Mouse (Mus musculus) heart, postnatal 0 days (tissue): ENCODE measurements around the gene Wfs1. TPM values are rescaled to one million over a fixed set of nuclear protein-coding genes. Genes with fewer than 3 reads are reported as not detected.

ENCODE experiments used
- ATAC-seq: fragments of 200-750 bp; cut with Nextera tagmentation; 2 replicates; pipeline ENCODE4 v1.8.0; 2017; ENCODE audit warnings: low read depth, moderate number of reproducible peaks, moderate library complexity; ENCODE audit not compliant: insufficient read depth
- DNase-seq: peaks from one replicate; pipeline ENCODE4 v3.0.0-alpha.2; 2016; ENCODE audit warnings: low spot score
- H3K27ac ChIP-seq: fragments of 300-500 bp; sonication (generic); 2 replicates; pipeline ENCODE4 v1.5.1; 2014; ENCODE audit warnings: low read depth, mild to moderate bottlenecking
- H3K27me3 ChIP-seq: fragments of 300-500 bp; sonication (generic); 2 replicates; pipeline ENCODE4 v1.6.1; 2014; ENCODE audit warnings: low read length, mixed read lengths; ENCODE audit not compliant: control insufficient read depth, insufficient read depth
- H3K36me3 ChIP-seq: fragments of 300-500 bp; sonication (generic); replicated peaks from 2 replicates; pipeline ENCODE4 v1.6.1; 2014; ENCODE audit warnings: low read length, mixed read lengths; ENCODE audit not compliant: control insufficient read depth, insufficient read depth
- H3K4me1 ChIP-seq: fragments of 300-500 bp; sonication (generic); 2 replicates; pipeline ENCODE4 v1.6.1; 2014; ENCODE audit warnings: antibody characterized with exemption; ENCODE audit not compliant: control insufficient read depth, insufficient read depth
- H3K4me2 ChIP-seq: fragments of 300-500 bp; sonication (generic); 2 replicates; pipeline ENCODE4 v1.6.1; 2014; ENCODE audit warnings: low read depth, mild to moderate bottlenecking, low read length, moderate library complexity
- H3K4me3 ChIP-seq: fragments of 300-500 bp; sonication (generic); 2 replicates; pipeline ENCODE4 v1.5.1; 2014; ENCODE audit warnings: low read depth, low read length
- H3K9ac ChIP-seq: fragments of 300-500 bp; sonication (generic); replicated peaks from 2 replicates; pipeline ENCODE4 v1.6.1; 2014; ENCODE audit warnings: low read depth, low read length, mixed read lengths
- H3K9me3 ChIP-seq: fragments of 300-500 bp; sonication (generic); replicated peaks from 2 replicates; pipeline ENCODE4 v1.6.1; 2016; ENCODE audit warnings: low read length; ENCODE audit not compliant: control insufficient read depth
- CTCF ChIP-seq: IDR thresholded peaks from 2 replicates; pipeline ENCODE4 v1.5.1; 2016; ENCODE audit warnings: antibody characterized with exemption, control low read depth, low read depth
- EP300 ChIP-seq: IDR thresholded peaks from 2 replicates; pipeline ENCODE4 v1.6.1; 2016; ENCODE audit warnings: antibody characterized with exemption, low read depth
- WGBS: fragments of 180-500 bp; shearing (Covaris S2); extraction: QIAGEN DNeasy Blood & Tissue Kit; methylation state at CpG from one replicate; pipeline ENCODE4 v1.1.7; 2014; 5-methylcytosine and 5-hydroxymethylcytosine counted together
- polyA plus RNA-seq: library from polyadenylated mRNA; unstranded; fragments of >200 nt; fragmentation: Nextera tagmentation; extraction: Ambion mirVana; gene quantifications from 2 replicates; pipeline ENCODE4 v1.2.1, GENCODE M21; 2015
- total RNA-seq: library from RNA; depleted of rRNA; stranded (reverse); fragments of >200 nt; gene quantifications from 2 replicates; pipeline ENCODE4 v1.2.3, GENCODE M21; 2014; ENCODE audit warnings: low replicate concordance

The Wfs1 gene
- total and polyA plus RNA-seq, 2 experiments from 2014 or later = 14.6 to 18.3 TPM

DNA sequence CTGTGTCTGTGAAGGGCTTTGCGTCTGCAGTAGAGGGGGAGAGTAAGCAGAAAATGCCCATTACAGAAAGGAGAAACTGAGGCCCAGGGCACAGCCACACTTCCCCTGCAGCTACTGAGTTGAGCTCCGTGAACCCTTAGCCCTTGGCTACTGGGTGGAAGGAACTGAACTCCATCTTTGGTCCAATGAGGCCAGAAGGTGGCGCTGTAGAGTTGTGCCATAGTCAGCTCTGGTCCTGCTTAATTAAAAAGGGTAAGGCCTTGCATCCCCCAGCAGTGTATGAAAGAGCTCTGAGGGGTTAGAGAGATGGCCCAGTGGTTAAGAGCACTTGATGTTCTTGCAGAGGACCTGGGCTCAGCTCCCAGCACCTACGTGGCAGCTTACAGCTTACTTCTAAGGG is 60.3 kb downstream of the Wfs1 start:
- Histone ChIP-seq H3K27me3 (no peaks in the 10 kb centered on the region), H3K9me3 (no peaks in the 10 kb centered on the region), H3K27ac (no peak overlapping the region), H3K4me3 (no peak overlapping the region), H3K9ac (no peak overlapping the region), H3K36me3 (no peaks in the 10 kb centered on the region), H3K4me1 (peaks cover 5% of the 10 kb centered on the region; the same call in 1 of the 2 replicates), H3K4me2 (no peak overlapping the region)
- 54% methylated on average over 4 of the region's 4 CpGs for WGBS
- ATAC-seq (no peak), DNase-seq (no peak)
- no peak for TF ChIP-seq EP300
- TF ChIP-seq CTCF = no peak

- Histone ChIP-seq H3K4me2 (0 out of 2 replicates have a peak overlapping the region, but pooled peaks have one; percentile 21), H3K27ac (no peak overlapping the region), H3K27me3 (no peaks in the 10 kb centered on the region), H3K9ac (no peak overlapping the region), H3K4me3 (no peak overlapping the region), H3K4me1 (peaks cover 10% of the 10 kb centered on the region; the same call in 1 of the 2 replicates), H3K36me3 (no peaks in the 10 kb centered on the region), H3K9me3 (no peaks in the 10 kb centered on the region)
- DNase-seq (peak; percentile 25), ATAC-seq (peak; percentile 79)
- WGBS = 17% methylated on average over 11 of the region's 11 CpGs
- TF ChIP-seq CTCF (no peak), EP300 (no peak)
These were observed 64.9 kb downstream of the Wfs1 start for GRCm38 (mm10) chr5:36923826-36924700.

- no peaks in the 10 kb centered on the region for H3K9me3 ChIP-seq
- WGBS = 53% methylated on average over 10 of the region's 10 CpGs
- DNase-seq = no peak
- no peak for TF ChIP-seq EP300
- TF ChIP-seq CTCF = no peak
- H3K4me2 ChIP-seq = no peak overlapping the region
- peaks cover 14% of the 10 kb centered on the region; the same call in 1 of the 2 replicates for H3K4me1 ChIP-seq
- ATAC-seq = no peak
- no peak overlapping the region for H3K27ac ChIP-seq
- no peak overlapping the region for H3K9ac ChIP-seq
- no peaks in the 10 kb centered on the region for H3K36me3 ChIP-seq
- no peaks in the 10 kb centered on the region for H3K27me3 ChIP-seq
- H3K4me3 ChIP-seq = no peak overlapping the region
These were observed 66.2 kb downstream of the Wfs1 start for GRCm38 (mm10) chr5:36922811-36923210.

- 81% methylated on average over 1 of the region's 1 CpGs for WGBS
- Histone ChIP-seq H3K4me1 (peaks cover 14% of the 10 kb centered on the region; the same call in 1 of the 2 replicates), H3K9ac (no peak overlapping the region), H3K4me2 (no peak overlapping the region), H3K27ac (no peak overlapping the region), H3K36me3 (no peaks in the 10 kb centered on the region), H3K27me3 (no peaks in the 10 kb centered on the region), H3K9me3 (no peaks in the 10 kb centered on the region), H3K4me3 (no peak overlapping the region)
- DNase-seq (no peak), ATAC-seq (no peak)
- TF ChIP-seq CTCF = no peak
- no peak for TF ChIP-seq EP300
These were observed 67.1 kb downstream of the Wfs1 start for GRCm38 (mm10) chr5:36921871-36922270.

- no peak overlapping the region for H3K4me2 ChIP-seq
- no peaks in the 10 kb centered on the region for H3K9me3 ChIP-seq
- ATAC-seq = no peak
- WGBS = 20% methylated on average over 1 of the region's 1 CpGs
- no peak overlapping the region for H3K9ac ChIP-seq
- peaks cover 14% of the 10 kb centered on the region; the same call in 1 of the 2 replicates for H3K4me1 ChIP-seq
- DNase-seq = no peak
- no peak overlapping the region for H3K27ac ChIP-seq
- no peaks in the 10 kb centered on the region for H3K36me3 ChIP-seq
- no peak overlapping the region for H3K4me3 ChIP-seq
- no peak for TF ChIP-seq EP300
- peak; percentile 60 for TF ChIP-seq CTCF
- H3K27me3 ChIP-seq = no peaks in the 10 kb centered on the region
These were observed 68.9 kb downstream of the Wfs1 start for GRCm38 (mm10) chr5:36920072-36920471.
